Mouse (Mus musculus) limb, embryonic 14.5 days (tissue): Measurements from ENCODE around the gene Ksr2. TPM values are rescaled to one million over a fixed set of nuclear protein-coding genes. Genes with fewer than 3 reads are reported as not detected.

Experiments used
- ATAC-seq: fragments of 200-750 bp; cut with Nextera tagmentation; 2 replicates; pipeline ENCODE4 v1.8.0; 2017; ENCODE audit warnings: low read depth, moderate number of reproducible peaks, moderate TSS enrichment; ENCODE audit not compliant: low FRiP score
- DNase-seq: peaks from one replicate; pipeline ENCODE4 v3.0.0-alpha.2; 2015; ENCODE audit warnings: low spot score
- H3K27ac ChIP-seq: fragments of 300-500 bp; sonication (generic); replicated peaks from 2 replicates; pipeline ENCODE4 v1.5.1; 2014; ENCODE audit warnings: low read depth, mild to moderate bottlenecking, low read length, moderate library complexity, mixed read lengths
- H3K27me3 ChIP-seq: fragments of 300-500 bp; sonication (generic); 2 replicates; pipeline ENCODE4 v1.6.1; 2014; ENCODE audit warnings: low read length, mixed read lengths; ENCODE audit not compliant: control insufficient read depth, insufficient read depth
- H3K36me3 ChIP-seq: fragments of 300-500 bp; sonication (generic); 2 replicates; pipeline ENCODE4 v1.6.1; 2014; ENCODE audit warnings: mild to moderate bottlenecking, low read length, moderate library complexity, mixed read lengths; ENCODE audit not compliant: control insufficient read depth, insufficient read depth
- H3K4me1 ChIP-seq: fragments of 300-500 bp; sonication (generic); 2 replicates; pipeline ENCODE4 v1.6.1; 2014; ENCODE audit warnings: antibody characterized with exemption, low read length, mixed read lengths; ENCODE audit not compliant: control insufficient read depth, insufficient read depth
- H3K4me2 ChIP-seq: fragments of 300-500 bp; sonication (generic); replicated peaks from 2 replicates; pipeline ENCODE4 v1.6.1; 2014; ENCODE audit warnings: low read depth, mild to moderate bottlenecking, low read length, moderate library complexity; ENCODE audit not compliant: severe bottlenecking
- H3K4me3 ChIP-seq: fragments of 300-500 bp; sonication (generic); replicated peaks from 2 replicates; pipeline ENCODE4 v1.5.1; 2014; ENCODE audit warnings: low read length
- H3K9ac ChIP-seq: fragments of 300-500 bp; sonication (generic); 2 replicates; pipeline ENCODE4 v1.6.1; 2014; ENCODE audit warnings: mild to moderate bottlenecking, low read depth, low read length, moderate library complexity; ENCODE audit not compliant: severe bottlenecking
- H3K9me3 ChIP-seq: fragments of 300-500 bp; sonication (generic); 2 replicates; pipeline ENCODE4 v1.6.1; 2016; ENCODE audit warnings: low read length; ENCODE audit not compliant: control insufficient read depth
- POLR2A ChIP-seq: fragments of 200-500 bp; IDR thresholded peaks from 2 replicates; pipeline ENCODE4 v1.8.0; 2012; ENCODE audit warnings: inconsistent platforms, mild to moderate bottlenecking, moderate library complexity, borderline replicate concordance; ENCODE audit not compliant: insufficient read depth, insufficient read length; ENCODE audit errors: extremely low read depth
- WGBS: fragments of 180-500 bp; shearing (Covaris S2); extraction: QIAGEN DNeasy Blood & Tissue Kit; methylation state at CpG from one replicate; pipeline ENCODE4 v1.1.7; 2014; 5-methylcytosine and 5-hydroxymethylcytosine counted together
- polyA plus RNA-seq, 2 experiments: library from polyadenylated mRNA; depleted of rRNA in 1 of 2; stranded (reverse) in 1 of 2; unstranded in 1 of 2; fragments of >200 nt; fragmentation: Nextera tagmentation in 1 of 2; extraction: Ambion mirVana in 1 of 2; gene quantifications; 2 replicates each; pipeline versions ENCODE4 v1.2.1 to v1.2.3; 2012 to 2014

The Ksr2 gene
- polyA plus RNA-seq, 2 experiments = 0.08 to 0.13 TPM

DNA sequence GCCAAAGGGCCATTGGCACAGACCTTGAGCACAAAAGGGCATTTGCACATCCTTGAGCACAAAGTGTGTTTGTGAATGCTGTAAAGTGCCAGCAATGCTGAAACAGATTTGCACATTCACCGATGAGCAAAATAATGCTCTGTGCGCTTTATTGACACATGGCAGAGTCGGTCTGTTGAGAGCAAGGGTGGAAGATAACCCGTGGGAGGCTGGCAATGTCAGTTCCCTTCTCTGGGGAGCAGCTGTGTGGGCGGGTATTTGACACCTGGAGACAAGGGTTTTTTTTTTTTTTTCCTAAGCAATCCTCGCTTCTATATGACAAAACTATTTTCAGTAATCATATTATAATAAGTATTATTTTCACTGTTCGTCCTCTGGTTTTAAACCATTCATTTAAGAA, 389.8 kb downstream of the Ksr2 start:
- ATAC-seq (no peak), DNase-seq (no peak)
- Histone ChIP-seq H3K4me3 (no peak overlapping the region), H3K4me1 (no peaks in the 10 kb centered on the region), H3K36me3 (no peaks in the 10 kb centered on the region), H3K9me3 (no peaks in the 10 kb centered on the region), H3K27ac (no peak overlapping the region), H3K9ac (no peak overlapping the region), H3K4me2 (no peak overlapping the region), H3K27me3 (no peaks in the 10 kb centered on the region)
- no peak for TF ChIP-seq POLR2A
- 69% methylated on average over 7 of the region's 7 CpGs for WGBS

DNA sequence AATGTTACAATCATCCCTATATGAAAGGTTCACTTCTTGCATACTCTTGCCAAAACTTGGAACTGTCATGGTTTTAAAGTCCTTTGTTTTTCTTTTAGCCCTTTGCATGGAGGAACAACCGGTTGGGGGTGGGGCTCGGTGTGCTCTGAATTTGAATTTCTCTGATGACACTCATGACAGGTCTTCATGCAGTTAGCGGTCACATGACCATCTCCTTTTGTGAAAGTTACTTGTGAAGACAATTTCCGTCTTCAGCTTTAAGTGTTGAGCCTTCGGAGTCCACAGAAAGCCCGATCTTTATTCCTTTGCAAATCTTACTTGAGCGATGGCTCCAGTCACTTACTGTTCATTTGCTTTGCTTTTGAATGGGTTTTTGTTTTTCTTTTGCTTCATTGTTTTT, 397.1 kb downstream of the Ksr2 start:
- no peak overlapping the region for H3K4me2 ChIP-seq
- DNase-seq = no peak
- 88% methylated on average over 7 of the region's 7 CpGs for WGBS
- H3K27ac ChIP-seq = no peak overlapping the region
- no peak overlapping the region for H3K4me3 ChIP-seq
- H3K36me3 ChIP-seq = no peaks in the 10 kb centered on the region
- ATAC-seq = no peak
- TF ChIP-seq POLR2A = no peak
- no peak overlapping the region for H3K9ac ChIP-seq
- H3K4me1 ChIP-seq = no peaks in the 10 kb centered on the region
- H3K27me3 ChIP-seq = no peaks in the 10 kb centered on the region
- no peaks in the 10 kb centered on the region for H3K9me3 ChIP-seq

DNA sequence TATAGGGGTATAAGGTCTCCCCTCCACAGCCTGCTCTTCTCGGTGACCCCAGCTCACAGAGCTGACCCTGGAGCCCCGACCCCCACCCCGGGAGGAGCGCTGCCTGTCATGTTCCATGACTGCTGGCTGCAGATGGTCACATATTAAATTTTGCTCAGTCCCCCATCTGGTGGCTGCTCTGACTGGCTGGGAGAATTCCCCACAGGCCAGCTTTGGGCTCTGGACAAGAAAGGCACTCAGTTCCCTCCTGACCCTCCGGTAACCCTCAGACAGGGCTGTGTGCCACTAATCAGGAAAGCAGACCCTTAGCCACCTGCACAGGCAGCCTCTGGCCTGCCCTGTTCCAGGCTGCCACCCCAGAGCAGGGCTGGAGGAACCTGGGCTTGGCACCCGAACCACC, 405.0 kb downstream of the Ksr2 start:
- no peak for TF ChIP-seq POLR2A
- 75% methylated on average over 6 of the region's 6 CpGs for WGBS
- no peaks in the 10 kb centered on the region for H3K9me3 ChIP-seq
- H3K4me1 ChIP-seq = no peaks in the 10 kb centered on the region
- H3K4me2 ChIP-seq = no peak overlapping the region
- no peak overlapping the region for H3K9ac ChIP-seq
- DNase-seq (no peak), ATAC-seq (no peak)
- H3K27me3 ChIP-seq = no peaks in the 10 kb centered on the region
- no peaks in the 10 kb centered on the region for H3K36me3 ChIP-seq
- H3K27ac ChIP-seq = no peak overlapping the region
- H3K4me3 ChIP-seq = no peak overlapping the region

DNA sequence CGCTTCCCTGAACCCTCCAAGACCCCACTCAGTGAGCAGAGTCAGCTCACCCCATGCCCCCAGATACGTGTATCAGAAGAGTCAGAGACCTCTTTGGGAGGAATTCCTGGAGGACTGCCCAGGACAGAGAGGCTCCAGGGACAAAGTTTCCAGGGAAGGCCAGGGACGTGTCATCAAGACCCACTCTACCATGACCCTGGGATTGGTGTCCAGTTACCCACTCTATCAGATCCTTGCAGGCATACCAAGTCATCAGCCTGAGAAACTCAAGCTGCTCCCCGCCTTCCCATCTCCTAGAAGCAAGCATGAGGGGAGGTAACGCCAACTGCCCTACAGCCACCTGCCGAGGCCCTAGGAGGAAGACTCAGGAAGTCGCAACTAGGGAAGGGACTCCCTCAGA, 406.6 kb downstream of the Ksr2 start:
- no peaks in the 10 kb centered on the region for H3K27me3 ChIP-seq

DNA sequence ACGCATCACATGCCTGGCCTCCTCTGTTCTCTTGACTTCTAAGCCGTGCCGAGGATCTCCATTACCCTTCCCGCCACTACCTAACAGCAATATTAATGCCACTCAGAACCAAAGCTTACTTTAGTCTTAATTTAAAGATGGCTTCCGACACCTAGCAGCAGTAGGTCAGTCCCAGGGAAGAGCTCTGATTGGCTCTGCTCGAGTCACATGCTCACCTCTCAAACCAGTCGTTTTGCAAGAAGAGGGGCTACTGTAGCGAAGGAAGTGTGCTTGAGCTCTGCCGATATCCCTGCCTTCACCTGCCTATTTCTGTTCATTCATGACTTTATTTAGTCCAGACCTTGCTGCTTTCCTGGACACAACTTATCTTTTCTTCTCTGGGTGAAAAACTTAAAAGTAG, 410.0 kb downstream of the Ksr2 start:
- ATAC-seq (no peak), DNase-seq (no peak)
- H3K4me2 ChIP-seq = no peak overlapping the region
- H3K4me3 ChIP-seq = no peak overlapping the region
- no peak for TF ChIP-seq POLR2A
- 94% methylated on average over 9 of the region's 9 CpGs for WGBS
- H3K9me3 ChIP-seq = no peaks in the 10 kb centered on the region
- no peaks in the 10 kb centered on the region for H3K27me3 ChIP-seq
- no peak overlapping the region for H3K27ac ChIP-seq
- no peaks in the 10 kb centered on the region for H3K36me3 ChIP-seq
- no peaks in the 10 kb centered on the region for H3K4me1 ChIP-seq
- H3K9ac ChIP-seq = no peak overlapping the region

More for the DNA sequence above, 406.6 kb downstream of the Ksr2 start:
- H3K9ac ChIP-seq = no peak overlapping the region
- no peak for DNase-seq
- no peaks in the 10 kb centered on the region for H3K4me1 ChIP-seq
- H3K4me3 ChIP-seq = no peak overlapping the region
- H3K4me2 ChIP-seq = no peak overlapping the region
- WGBS = 66% methylated on average over 7 of the region's 7 CpGs
- no peaks in the 10 kb centered on the region for H3K9me3 ChIP-seq
- H3K27ac ChIP-seq = no peak overlapping the region
- H3K36me3 ChIP-seq = no peaks in the 10 kb centered on the region
- no peak for TF ChIP-seq POLR2A
- ATAC-seq = no peak

DNA sequence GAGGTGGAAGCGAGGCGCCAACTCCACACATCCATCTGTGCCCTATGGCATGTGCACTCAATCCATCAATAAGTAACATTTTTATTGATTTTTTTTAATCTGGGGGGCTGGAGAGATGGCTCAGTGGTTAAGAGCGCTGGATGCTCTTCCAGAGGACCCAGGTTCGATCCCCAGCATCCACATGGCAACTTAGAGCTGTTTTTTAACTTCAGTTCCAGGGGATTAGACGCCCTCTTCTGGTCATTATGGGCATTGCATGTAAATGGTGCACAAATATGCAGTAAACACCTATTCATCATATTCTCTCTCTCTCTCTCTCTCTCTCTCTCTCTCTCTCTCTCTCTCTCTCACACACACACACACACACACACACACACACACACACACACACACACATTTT, 410.7 kb downstream of the Ksr2 start:
- no peak overlapping the region for H3K9ac ChIP-seq
- no peaks in the 10 kb centered on the region for H3K36me3 ChIP-seq
- 78% methylated on average over 5 of the region's 5 CpGs for WGBS
- no peak overlapping the region for H3K4me3 ChIP-seq
- no peaks in the 10 kb centered on the region for H3K9me3 ChIP-seq
- no peak overlapping the region for H3K4me2 ChIP-seq
- ATAC-seq = no peak
- H3K27me3 ChIP-seq = no peaks in the 10 kb centered on the region
- no peak for DNase-seq
- no peak overlapping the region for H3K27ac ChIP-seq
- no peaks in the 10 kb centered on the region for H3K4me1 ChIP-seq
- no peak for TF ChIP-seq POLR2A

Other genes with a start within 250 kb of the Ksr2 start
- gene Pebp1, start 126.4 kb upstream of the Ksr2 start, polyA plus RNA-seq (2012; rRNA removed) = 547 and 736 TPM in 2 replicates
- 706 and 740 TPM in 2 replicates for gene Pebp1, start 126.4 kb upstream of the Ksr2 start, polyA plus RNA-seq (2014; fragmentation: Nextera tagmentation; extraction: Ambion mirVana)
- gene Vsig10, start 94.9 kb upstream of the Ksr2 start, polyA plus RNA-seq (2012; rRNA removed) = 10.3 and 14.0 TPM in 2 replicates
- 4.5 and 6.8 TPM in 2 replicates for gene Vsig10, start 94.9 kb upstream of the Ksr2 start, polyA plus RNA-seq (2014; fragmentation: Nextera tagmentation; extraction: Ambion mirVana)
- gene Wsb2, start 56.7 kb upstream of the Ksr2 start, polyA plus RNA-seq (2012; rRNA removed) = 59.5 and 81.6 TPM in 2 replicates
- 66.2 and 69.4 TPM in 2 replicates for gene Wsb2, start 56.7 kb upstream of the Ksr2 start, polyA plus RNA-seq (2014; fragmentation: Nextera tagmentation; extraction: Ambion mirVana)
- gene Rfc5, start 25.0 kb upstream of the Ksr2 start, polyA plus RNA-seq (2012; rRNA removed) = 54.3 and 54.7 TPM in 2 replicates
- 73.1 and 74.7 TPM in 2 replicates for gene Rfc5, start 25.0 kb upstream of the Ksr2 start, polyA plus RNA-seq (2014; fragmentation: Nextera tagmentation; extraction: Ambion mirVana)